Mouse (Mus musculus) frontal cortex, adult 2 months (tissue): Measurements from ENCODE around the gene Tmem230. TPM values are rescaled to one million over a fixed set of nuclear protein-coding genes. Genes with fewer than 3 reads are reported as not detected.
"Not testable (repeated sequence)": the region's sequence is repeated elsewhere in the genome, so short reads cannot be mapped to it uniquely, and the experiment has no call there.

Source experiments
- DNase-seq, 2 experiments: peaks; one replicate each; pipeline ENCODE4 v3.0.0; 2022; ENCODE audit warnings: low spot score in 1 of 2; ENCODE audit errors: extremely low spot score in 1 of 2
- polyA plus RNA-seq: library from polyadenylated mRNA; depleted of rRNA; stranded (reverse); fragments of >200 nt; gene quantifications from 2 replicates; pipeline ENCODE4 v1.2.3, GENCODE M21; 2012

The Tmem230 gene
- polyA plus RNA-seq, 1 experiment = 64.4 TPM

- no peak for DNase-seq
Measured at GRCm38 (mm10) chr2:132275527-132275926, 27.9 kb upstream of the Tmem230 start.

GRCm38 (mm10) chr2:132272694-132273389 is 25.2 kb upstream of the Tmem230 start:
- DNase-seq = no peak

- DNase-seq = no peak
Measured at GRCm38 (mm10) chr2:132270331-132270951, 22.8 kb upstream of the Tmem230 start.

GRCm38 (mm10) chr2:132269217-132269616 is 21.6 kb upstream of the Tmem230 start:
- no peak for DNase-seq

- no peak for DNase-seq
Measured at GRCm38 (mm10) chr2:132266086-132266485, 18.5 kb upstream of the Tmem230 start.

- DNase-seq = no peak
Measured at GRCm38 (mm10) chr2:132265196-132265595, 17.6 kb upstream of the Tmem230 start.

- no peak for DNase-seq
Measured at GRCm38 (mm10) chr2:132264266-132264710, 16.7 kb upstream of the Tmem230 start.

GRCm38 (mm10) chr2:132263421-132264265 is 16.0 kb upstream of the Tmem230 start:
- DNase-seq = peak in 1 of 2 experiments; percentile 56

- peak; percentile 98 to 100 for DNase-seq
Measured at GRCm38 (mm10) chr2:132262879-132263398, 15.3 kb upstream of the Tmem230 start, which contains the start of gene Cds2. TSS of gene Cds2 (plus strand) at chr2:132263148.

GRCm38 (mm10) chr2:132262175-132262574 is 14.6 kb upstream of the Tmem230 start:
- DNase-seq = no peak

- DNase-seq = no peak
Measured at GRCm38 (mm10) chr2:132260601-132261000, 13.0 kb upstream of the Tmem230 start.

GRCm38 (mm10) chr2:132257350-132258068 is 9.9 kb upstream of the Tmem230 start:
- DNase-seq = no peak

GRCm38 (mm10) chr2:132253603-132254002 is 6.0 kb upstream of the Tmem230 start:
- DNase-seq = no peak

GRCm38 (mm10) chr2:132252542-132253528 is 5.2 kb upstream of the Tmem230 start, which contains the start of gene Pcna:
TSS of gene Pcna (minus strand) at chr2:132253314.
- peak; percentile 93 to 96 for DNase-seq

GRCm38 (mm10) chr2:132251911-132252310 is 4.3 kb upstream of the Tmem230 start:
- DNase-seq = no peak

- no peak for DNase-seq
Measured at GRCm38 (mm10) chr2:132243370-132243769, 4.2 kb downstream of the Tmem230 start.

- DNase-seq = peak in 1 of 2 experiments; percentile 84
Measured at GRCm38 (mm10) chr2:132240457-132240856, 7.2 kb downstream of the Tmem230 start.

- not testable (repeated sequence) for DNase-seq
Measured at GRCm38 (mm10) chr2:132239434-132239833, 8.2 kb downstream of the Tmem230 start.

- DNase-seq = no peak
Measured at GRCm38 (mm10) chr2:132235975-132236374, 11.6 kb downstream of the Tmem230 start.
